Mouse (Mus musculus) lung, embryonic 15.5 days (tissue): Measurements from ENCODE around the gene 1110051M20Rik. TPM values are rescaled to one million over a fixed set of nuclear protein-coding genes. Genes with fewer than 3 reads are reported as not detected.

Experiments used
- ATAC-seq: fragments of 200-750 bp; cut with Nextera tagmentation; 2 replicates; pipeline ENCODE4 v1.8.0; 2017; ENCODE audit warnings: moderate number of reproducible peaks, borderline replicate concordance; ENCODE audit not compliant: low FRiP score, low TSS enrichment; ENCODE audit errors: extremely low read depth
- H3K27ac ChIP-seq: fragments of 300-500 bp; sonication (generic); 2 replicates; pipeline ENCODE4 v1.5.1; 2015; ENCODE audit warnings: moderate library complexity, mild to moderate bottlenecking, inconsistent platforms
- H3K27me3 ChIP-seq: fragments of 300-500 bp; sonication (generic); 2 replicates; pipeline ENCODE4 v1.6.1; 2015; ENCODE audit warnings: inconsistent platforms
- H3K36me3 ChIP-seq: fragments of 300-500 bp; sonication (generic); 2 replicates; pipeline ENCODE4 v1.6.1; 2015; ENCODE audit warnings: inconsistent platforms
- H3K4me1 ChIP-seq: fragments of 300-500 bp; sonication (generic); 2 replicates; pipeline ENCODE4 v1.6.1; 2015; ENCODE audit warnings: inconsistent platforms
- H3K4me2 ChIP-seq: fragments of 300-500 bp; sonication (generic); 2 replicates; pipeline ENCODE4 v1.6.1; 2015; ENCODE audit warnings: inconsistent platforms, mild to moderate bottlenecking, moderate library complexity
- H3K4me3 ChIP-seq: fragments of 300-500 bp; sonication (generic); 2 replicates; pipeline ENCODE4 v1.5.1; 2015; ENCODE audit warnings: mild to moderate bottlenecking, inconsistent platforms
- H3K9ac ChIP-seq: fragments of 300-500 bp; sonication (generic); 2 replicates; pipeline ENCODE4 v1.6.1; 2015; ENCODE audit warnings: inconsistent platforms
- H3K9me3 ChIP-seq: fragments of 300-500 bp; sonication (generic); 2 replicates; pipeline ENCODE4 v1.6.1; 2016; ENCODE audit warnings: inconsistent platforms
- WGBS: fragments of 180-500 bp; shearing (Covaris S2); methylation state at CpG from one replicate; pipeline ENCODE4 v1.1.7; 2015; 5-methylcytosine and 5-hydroxymethylcytosine counted together
- polyA plus RNA-seq: library from polyadenylated mRNA; unstranded; fragments of >200 nt; fragmentation: Nextera tagmentation; extraction: Ambion mirVana; gene quantifications from 2 replicates; pipeline ENCODE4 v1.2.1, GENCODE M21; 2015

The 1110051M20Rik gene
- polyA plus RNA-seq, 1 experiment from 2014 or later: 66.8 TPM

GRCm38 (mm10) chr2:91329996-91330738 lies 114.3 kb downstream of the 1110051M20Rik start:
- Histone ChIP-seq H3K36me3 (no peaks in the 10 kb centered on the region), H3K4me3 (no peak overlapping the region), H3K4me1 (peaks cover 39% of the 10 kb centered on the region), H3K9ac (no peak overlapping the region), H3K9me3 (no peaks in the 10 kb centered on the region), H3K4me2 (no peak overlapping the region), H3K27ac (peak overlapping the region; percentile 44), H3K27me3 (no peaks in the 10 kb centered on the region)
- 69% methylated on average over 8 of the region's 8 CpGs for WGBS
- no peak for ATAC-seq

GRCm38 (mm10) chr2:91328729-91329125 lies 115.8 kb downstream of the 1110051M20Rik start:
- Histone ChIP-seq H3K9me3 (no peaks in the 10 kb centered on the region), H3K27ac (no peak overlapping the region), H3K4me3 (no peak overlapping the region), H3K9ac (no peak overlapping the region), H3K36me3 (no peaks in the 10 kb centered on the region), H3K4me1 (peaks cover 49% of the 10 kb centered on the region), H3K4me2 (no peak overlapping the region), H3K27me3 (no peaks in the 10 kb centered on the region)
- 87% methylated on average over 3 of the region's 3 CpGs for WGBS
- no peak for ATAC-seq

GRCm38 (mm10) chr2:91327968-91328728 lies 116.4 kb downstream of the 1110051M20Rik start:
- WGBS: 66% methylated on average over 12 of the region's 12 CpGs
- ATAC-seq: no peak
- H3K9me3 ChIP-seq: no peaks in the 10 kb centered on the region
- H3K4me3 ChIP-seq: no peak overlapping the region
- H3K36me3 ChIP-seq: no peaks in the 10 kb centered on the region
- peaks cover 49% of the 10 kb centered on the region for H3K4me1 ChIP-seq
- no peak overlapping the region for H3K9ac ChIP-seq
- peak overlapping the region; percentile 24; the same call in 1 of the 2 replicates for H3K27ac ChIP-seq
- no peaks in the 10 kb centered on the region for H3K27me3 ChIP-seq
- no peak overlapping the region for H3K4me2 ChIP-seq

- no peak overlapping the region for H3K9ac ChIP-seq
- H3K4me3 ChIP-seq: no peak overlapping the region
- no peak overlapping the region for H3K4me2 ChIP-seq
- H3K27me3 ChIP-seq: no peaks in the 10 kb centered on the region
- no peaks in the 10 kb centered on the region for H3K36me3 ChIP-seq
- peaks cover 55% of the 10 kb centered on the region for H3K4me1 ChIP-seq
- no peaks in the 10 kb centered on the region for H3K9me3 ChIP-seq
- ATAC-seq: peak; percentile 52; the same call in 1 of the 2 replicates
- peak overlapping the region; percentile 77 for H3K27ac ChIP-seq
- 70% methylated on average over 13 of the region's 13 CpGs for WGBS
Observed at GRCm38 (mm10) chr2:91326746-91327350, 117.7 kb downstream of the 1110051M20Rik start.

- Histone ChIP-seq H3K9me3 (no peaks in the 10 kb centered on the region), H3K27me3 (no peaks in the 10 kb centered on the region), H3K27ac (peak overlapping the region; percentile 76), H3K4me2 (no peak overlapping the region), H3K4me3 (no peak overlapping the region), H3K4me1 (peaks cover 49% of the 10 kb centered on the region), H3K36me3 (no peaks in the 10 kb centered on the region), H3K9ac (no peak overlapping the region)
- ATAC-seq: peak; percentile 69
- WGBS: 44% methylated on average over 15 of the region's 15 CpGs
Observed at GRCm38 (mm10) chr2:91324761-91325421, 119.6 kb downstream of the 1110051M20Rik start.

GRCm38 (mm10) chr2:91324346-91324745 lies 120.2 kb downstream of the 1110051M20Rik start:
- ATAC-seq: peak; percentile 17; the same call in 1 of the 2 replicates
- H3K4me1 ChIP-seq: peaks cover 48% of the 10 kb centered on the region
- H3K4me2 ChIP-seq: no peak overlapping the region
- H3K9me3 ChIP-seq: no peaks in the 10 kb centered on the region
- no peaks in the 10 kb centered on the region for H3K36me3 ChIP-seq
- no peak overlapping the region for H3K4me3 ChIP-seq
- WGBS: 68% methylated on average over 1 of the region's 1 CpGs
- H3K27ac ChIP-seq: peak overlapping the region; percentile 76
- H3K9ac ChIP-seq: no peak overlapping the region
- H3K27me3 ChIP-seq: no peaks in the 10 kb centered on the region

GRCm38 (mm10) chr2:91322490-91322889 lies 122.0 kb downstream of the 1110051M20Rik start:
- Histone ChIP-seq H3K27ac (no peak overlapping the region), H3K9me3 (no peaks in the 10 kb centered on the region), H3K9ac (no peak overlapping the region), H3K27me3 (no peaks in the 10 kb centered on the region), H3K36me3 (no peaks in the 10 kb centered on the region), H3K4me1 (peaks cover 38% of the 10 kb centered on the region), H3K4me2 (no peak overlapping the region), H3K4me3 (no peak overlapping the region)
- WGBS: 58% methylated on average over 4 of the region's 4 CpGs
- no peak for ATAC-seq

GRCm38 (mm10) chr2:91321923-91322322 lies 122.6 kb downstream of the 1110051M20Rik start:
- Histone ChIP-seq H3K27me3 (no peaks in the 10 kb centered on the region), H3K36me3 (no peaks in the 10 kb centered on the region), H3K4me3 (no peak overlapping the region), H3K9ac (no peak overlapping the region), H3K9me3 (no peaks in the 10 kb centered on the region), H3K4me1 (peaks cover 32% of the 10 kb centered on the region), H3K4me2 (no peak overlapping the region), H3K27ac (no peak overlapping the region)
- no peak for ATAC-seq
- 89% methylated on average over 2 of the region's 2 CpGs for WGBS

GRCm38 (mm10) chr2:91320559-91321529 lies 123.7 kb downstream of the 1110051M20Rik start:
- no peak overlapping the region for H3K27ac ChIP-seq
- ATAC-seq: no peak
- H3K4me1 ChIP-seq: peaks cover 27% of the 10 kb centered on the region
- 70% methylated on average over 10 of the region's 10 CpGs for WGBS
- no peak overlapping the region for H3K4me2 ChIP-seq
- no peaks in the 10 kb centered on the region for H3K9me3 ChIP-seq
- H3K4me3 ChIP-seq: no peak overlapping the region
- H3K36me3 ChIP-seq: no peaks in the 10 kb centered on the region
- H3K27me3 ChIP-seq: no peaks in the 10 kb centered on the region
- no peak overlapping the region for H3K9ac ChIP-seq

- no peak overlapping the region for H3K4me3 ChIP-seq
- no peak overlapping the region for H3K4me2 ChIP-seq
- no peak overlapping the region for H3K9ac ChIP-seq
- peaks cover 14% of the 10 kb centered on the region for H3K4me1 ChIP-seq
- no peaks in the 10 kb centered on the region for H3K27me3 ChIP-seq
- no peaks in the 10 kb centered on the region for H3K9me3 ChIP-seq
- 0 out of 2 replicates have a peak overlapping the region, but pooled peaks have one; percentile 76 for H3K27ac ChIP-seq
- 33% methylated on average over 7 of the region's 7 CpGs for WGBS
- no peaks in the 10 kb centered on the region for H3K36me3 ChIP-seq
- ATAC-seq: no peak
Observed at GRCm38 (mm10) chr2:91314184-91314583, 130.3 kb downstream of the 1110051M20Rik start.
